Mouse (Mus musculus) embryonic facial prominence, embryonic 12.5 days (tissue): ENCODE measurements around the gene Lgals1. TPM values are rescaled to one million over a fixed set of nuclear protein-coding genes. Genes with fewer than 3 reads are reported as not detected.

Experiments used
- ATAC-seq: fragments of 200-750 bp; cut with Nextera tagmentation; 2 replicates; pipeline ENCODE4 v1.8.0; 2017; ENCODE audit not compliant: insufficient number of reproducible peaks, insufficient read depth, low FRiP score, low TSS enrichment
- H3K27ac ChIP-seq: fragments of 300-500 bp; sonication (generic); 2 replicates; pipeline ENCODE4 v1.5.1; 2016; ENCODE audit warnings: mild to moderate bottlenecking
- H3K27me3 ChIP-seq: fragments of 300-500 bp; sonication (generic); 2 replicates; pipeline ENCODE4 v1.6.1; 2016; ENCODE audit warnings: mild to moderate bottlenecking, moderate library complexity
- H3K36me3 ChIP-seq: fragments of 300-500 bp; sonication (generic); 2 replicates; pipeline ENCODE4 v1.6.1; 2016; ENCODE audit warnings: mild to moderate bottlenecking
- H3K4me1 ChIP-seq: fragments of 300-500 bp; sonication (generic); 2 replicates; pipeline ENCODE4 v1.6.1; 2016
- H3K4me2 ChIP-seq: fragments of 300-500 bp; sonication (generic); replicated peaks from 2 replicates; pipeline ENCODE4 v1.6.1; 2016; ENCODE audit warnings: mild to moderate bottlenecking, moderate library complexity
- H3K4me3 ChIP-seq: fragments of 300-500 bp; sonication (generic); 2 replicates; pipeline ENCODE4 v1.5.1; 2016; ENCODE audit warnings: mild to moderate bottlenecking
- H3K9ac ChIP-seq: fragments of 300-500 bp; sonication (generic); 2 replicates; pipeline ENCODE4 v1.6.1; 2016; ENCODE audit warnings: mild to moderate bottlenecking, moderate library complexity
- H3K9me3 ChIP-seq: fragments of 300-500 bp; sonication (generic); 2 replicates; pipeline ENCODE4 v1.6.1; 2016; ENCODE audit warnings: mild to moderate bottlenecking, moderate library complexity
- WGBS: fragments of 180-500 bp; shearing (Covaris S2); methylation state at CpG from one replicate; pipeline ENCODE4 v1.1.7; 2016; 5-methylcytosine and 5-hydroxymethylcytosine counted together
- polyA plus RNA-seq: library from polyadenylated mRNA; unstranded; fragments of >200 nt; fragmentation: Nextera tagmentation; extraction: Ambion mirVana; gene quantifications from 2 replicates; pipeline ENCODE4 v1.2.1, GENCODE M21; 2016

The Lgals1 gene
- polyA plus RNA-seq, 1 experiment from 2014 or later, result 1,294 TPM

DNA sequence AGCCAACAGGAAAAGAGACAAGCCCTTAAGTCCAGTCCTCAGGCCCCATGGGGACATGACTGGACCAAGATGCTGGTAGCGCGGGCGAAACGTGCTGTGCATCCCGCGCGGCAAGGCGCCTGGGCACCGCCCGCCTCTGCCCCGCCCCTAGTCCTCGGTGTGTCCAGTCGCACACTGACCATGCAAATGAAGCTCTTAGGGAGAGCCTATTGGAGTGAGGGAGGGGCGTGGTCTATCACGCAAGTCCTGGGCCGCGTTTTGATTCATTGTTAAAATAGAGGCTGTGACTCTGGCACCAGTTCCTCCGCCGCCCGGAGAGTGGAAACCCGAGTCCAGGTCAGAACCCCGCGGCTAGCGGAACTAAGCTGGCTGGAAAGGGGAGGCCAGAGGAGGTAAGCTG lies 21.1 kb downstream of the Lgals1 start, which contains the start of gene Triobp:
Triobp (plus strand) TSS at position 68 of the 400 bp plus-strand sequence.
- Histone ChIP-seq H3K4me3 (peak within 1 kb of the TSS; percentile 49), H3K27me3 (no peaks in the 10 kb centered on the region), H3K4me2 (peak within 1 kb of the TSS; percentile 60), H3K27ac (peak within 1 kb of the TSS; percentile 73), H3K9me3 (no peaks in the 10 kb centered on the region), H3K9ac (peak within 1 kb of the TSS; percentile 53), H3K36me3 (0 out of 2 replicates have a peak, but pooled peaks cover 5% of the 10 kb centered on the region), H3K4me1 (peaks cover 10% of the 10 kb centered on the region)
- peak; percentile 95 for ATAC-seq
- under 1% methylated on average over 24 of the region's 24 CpGs for WGBS

DNA sequence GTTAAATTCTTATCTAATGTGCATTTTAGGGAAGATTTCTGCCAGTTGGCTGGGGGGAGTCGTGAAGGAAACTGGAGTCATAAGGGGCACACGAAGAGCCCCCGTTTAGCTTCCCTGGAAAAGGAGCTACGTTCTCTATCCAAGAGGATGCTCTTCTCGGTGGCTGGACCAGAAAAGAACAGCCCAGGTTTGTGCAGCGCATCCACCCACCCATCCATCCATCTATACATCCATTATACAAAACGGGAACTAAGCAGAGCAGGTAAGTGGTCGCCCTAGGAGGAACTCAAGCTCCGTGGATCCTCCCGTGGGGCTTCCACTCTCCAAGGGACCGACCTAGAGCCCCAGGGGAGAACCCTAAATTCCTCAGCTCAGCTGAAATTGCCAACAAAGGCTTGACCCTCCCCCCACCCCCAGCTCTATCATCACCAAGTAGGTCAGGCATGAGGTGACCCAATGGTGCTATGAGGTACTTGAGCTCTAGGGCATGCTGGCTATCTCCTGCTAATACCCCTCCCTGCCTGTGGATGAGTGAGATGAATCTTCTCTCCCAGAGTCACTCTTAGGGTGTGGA lies 21.7 kb downstream of the Lgals1 start:
- Histone ChIP-seq H3K9ac (peak overlapping the region; percentile 53), H3K36me3 (0 out of 2 replicates have a peak, but pooled peaks cover 8% of the 10 kb centered on the region), H3K4me2 (peak overlapping the region; percentile 60), H3K27me3 (no peaks in the 10 kb centered on the region), H3K4me1 (peaks cover 9% of the 10 kb centered on the region; the same call in 1 of the 2 replicates), H3K9me3 (no peaks in the 10 kb centered on the region), H3K4me3 (peak overlapping the region; percentile 49), H3K27ac (peak overlapping the region; percentile 73)
- 2% methylated on average over 11 of the region's 11 CpGs for WGBS
- ATAC-seq, result no peak

DNA sequence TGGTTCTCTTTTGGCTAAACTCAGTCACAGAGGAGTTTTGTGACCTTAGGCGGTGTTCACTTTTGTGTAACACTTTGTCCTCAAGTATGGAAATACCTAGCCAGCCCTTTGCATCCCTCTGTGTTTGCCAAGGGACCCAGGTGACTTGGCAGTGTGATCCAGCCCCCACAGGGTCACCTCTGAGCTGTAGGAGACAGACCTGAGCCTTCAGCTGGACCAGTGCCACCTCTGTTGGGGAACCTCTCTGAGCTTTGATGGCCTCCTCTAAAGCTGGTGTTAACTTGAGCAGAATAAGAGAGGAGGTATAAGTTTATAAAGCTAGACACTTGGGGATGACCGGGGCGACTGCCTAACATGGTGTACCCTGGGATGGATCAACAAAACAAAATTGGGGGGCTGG lies 22.4 kb downstream of the Lgals1 start:
- Histone ChIP-seq H3K9me3 (no peaks in the 10 kb centered on the region), H3K27me3 (no peaks in the 10 kb centered on the region), H3K36me3 (peaks cover 13% of the 10 kb centered on the region; the same call in 1 of the 2 replicates), H3K27ac (no peak overlapping the region), H3K4me3 (peak overlapping the region; percentile 49), H3K4me2 (peak overlapping the region; percentile 60), H3K9ac (no peak overlapping the region), H3K4me1 (peaks cover 9% of the 10 kb centered on the region; the same call in 1 of the 2 replicates)
- 96% methylated on average over 3 of the region's 3 CpGs for WGBS
- ATAC-seq, result no peak

DNA sequence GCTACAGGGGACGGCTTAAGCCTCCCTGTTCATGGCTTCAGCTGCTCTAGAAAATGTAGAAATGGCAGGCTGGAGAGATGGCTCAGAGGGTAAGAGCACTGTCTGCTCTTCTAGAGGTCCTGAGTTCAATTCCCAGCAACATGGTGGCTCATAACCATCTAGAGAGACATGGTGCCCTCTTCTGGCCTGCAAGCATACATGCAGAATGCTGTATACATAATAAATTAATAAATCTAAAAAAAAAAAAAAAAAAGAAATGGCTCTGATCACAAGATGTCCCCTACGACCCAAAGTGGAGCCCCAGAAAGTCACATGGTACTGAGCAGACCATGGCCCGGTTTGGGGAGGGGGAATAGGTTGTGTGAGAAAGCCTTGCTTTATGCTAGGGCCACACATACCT lies 29.1 kb downstream of the Lgals1 start:
- H3K4me3 ChIP-seq, result no peak overlapping the region
- H3K36me3 ChIP-seq, result peaks cover 33% of the 10 kb centered on the region; the same call in 1 of the 2 replicates
- no peaks in the 10 kb centered on the region for H3K27me3 ChIP-seq
- no peak overlapping the region for H3K9ac ChIP-seq
- 78% methylated on average over 3 of the region's 3 CpGs for WGBS
- no peak overlapping the region for H3K27ac ChIP-seq
- H3K4me1 ChIP-seq, result peaks cover 16% of the 10 kb centered on the region; the same call in 1 of the 2 replicates
- no peaks in the 10 kb centered on the region for H3K9me3 ChIP-seq
- no peak for ATAC-seq
- H3K4me2 ChIP-seq, result no peak overlapping the region

DNA sequence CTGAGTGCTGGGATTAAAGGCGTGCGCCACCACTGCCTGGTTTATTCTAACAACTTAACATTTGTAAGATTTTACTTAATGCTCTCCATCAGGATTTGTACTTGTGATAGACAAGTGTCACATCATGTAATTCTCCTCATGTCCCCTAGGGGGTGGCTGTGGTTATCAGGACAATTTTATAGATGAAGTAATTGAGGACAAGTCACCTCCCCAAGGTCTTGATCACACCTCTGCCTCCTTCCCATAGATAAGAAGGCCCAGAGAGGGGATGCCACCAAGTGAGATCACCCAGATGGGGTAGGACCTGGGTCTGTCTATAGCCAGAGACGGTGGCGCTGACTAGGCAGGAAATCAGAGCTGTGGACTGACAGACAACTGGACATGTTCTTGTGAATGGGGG lies 29.8 kb downstream of the Lgals1 start:
- Histone ChIP-seq H3K9me3 (no peaks in the 10 kb centered on the region), H3K9ac (0 out of 2 replicates have a peak overlapping the region, but pooled peaks have one; percentile 5), H3K4me1 (peaks cover 16% of the 10 kb centered on the region; the same call in 1 of the 2 replicates), H3K27ac (no peak overlapping the region), H3K27me3 (no peaks in the 10 kb centered on the region), H3K4me3 (no peak overlapping the region), H3K4me2 (no peak overlapping the region), H3K36me3 (peaks cover 36% of the 10 kb centered on the region; the same call in 1 of the 2 replicates)
- no peak for ATAC-seq
- 73% methylated on average over 4 of the region's 4 CpGs for WGBS

DNA sequence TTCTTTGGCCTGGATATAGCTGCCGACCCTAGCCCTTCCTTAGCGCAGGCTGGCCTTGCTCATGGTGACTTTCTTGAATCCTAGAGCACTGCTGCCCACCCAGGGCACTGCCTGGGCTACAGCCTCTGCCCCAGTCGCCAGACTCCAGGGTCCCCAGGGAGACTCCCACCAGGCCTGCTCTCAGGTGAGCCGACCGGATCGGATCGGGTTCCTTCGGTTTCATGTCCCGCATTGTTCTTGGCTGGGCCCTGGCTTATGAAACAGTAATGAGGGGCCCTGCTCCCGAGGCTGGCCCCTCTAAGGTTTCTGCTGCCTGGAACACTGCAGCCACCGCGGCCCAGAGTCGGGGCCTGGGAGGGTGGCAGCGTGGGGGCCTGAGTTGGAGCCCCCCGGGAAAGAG lies 30.5 kb downstream of the Lgals1 start:
- 54% methylated on average over 15 of the region's 15 CpGs for WGBS
- peaks cover 16% of the 10 kb centered on the region; the same call in 1 of the 2 replicates for H3K4me1 ChIP-seq
- peak; percentile 49 for ATAC-seq
- peaks cover 36% of the 10 kb centered on the region; the same call in 1 of the 2 replicates for H3K36me3 ChIP-seq
- no peaks in the 10 kb centered on the region for H3K9me3 ChIP-seq
- H3K27me3 ChIP-seq, result no peaks in the 10 kb centered on the region
- H3K4me3 ChIP-seq, result no peak overlapping the region
- peak overlapping the region; percentile 25 for H3K27ac ChIP-seq
- 0 out of 2 replicates have a peak overlapping the region, but pooled peaks have one; percentile 2 for H3K4me2 ChIP-seq
- H3K9ac ChIP-seq, result peak overlapping the region; percentile 5; the same call in 1 of the 2 replicates

DNA sequence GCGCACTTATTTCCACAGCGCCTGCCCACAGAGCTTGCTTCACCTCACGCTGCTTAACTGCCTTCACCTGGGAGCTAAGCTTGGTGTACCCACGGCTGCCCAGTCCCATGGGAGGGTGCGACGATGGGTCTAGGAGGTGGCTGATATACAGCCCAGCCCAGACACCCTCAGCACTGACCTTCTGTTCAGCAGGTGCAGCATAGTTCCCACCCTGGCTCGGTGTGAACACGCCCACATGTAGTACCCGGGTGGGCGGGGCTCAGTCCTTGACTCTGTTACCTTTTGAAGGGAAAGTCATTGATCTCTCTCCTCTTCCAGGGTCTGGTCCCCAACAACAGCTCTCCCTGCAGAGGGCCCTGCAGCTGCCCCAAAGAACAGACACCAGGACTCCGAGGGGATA lies 33.0 kb downstream of the Lgals1 start:
- Histone ChIP-seq H3K36me3 (peaks cover 29% of the 10 kb centered on the region), H3K27me3 (no peaks in the 10 kb centered on the region)
- 91% methylated on average over 11 of the region's 11 CpGs for WGBS

DNA sequence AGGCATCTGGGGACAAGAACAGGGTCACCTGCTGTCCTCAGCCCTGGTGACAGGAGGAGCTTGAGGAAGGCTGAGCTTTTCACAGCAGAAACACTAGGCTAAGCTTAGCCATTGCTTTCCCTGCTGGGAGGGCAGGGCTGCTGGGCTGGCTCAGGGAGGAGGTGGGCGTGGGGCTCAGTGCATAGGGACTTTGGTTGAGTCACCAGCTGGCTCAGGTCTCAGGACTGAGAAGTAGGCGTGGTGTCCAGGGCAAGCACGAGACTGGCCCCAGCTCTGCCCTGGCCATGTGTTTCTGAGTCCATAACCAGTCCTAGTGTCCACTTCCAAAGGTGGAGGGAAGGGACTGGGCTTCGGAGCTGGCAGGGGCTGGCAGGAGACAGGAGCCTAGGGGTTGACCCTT lies 33.6 kb downstream of the Lgals1 start:
- ATAC-seq, result no peak
- H3K36me3 ChIP-seq, result peaks cover 32% of the 10 kb centered on the region
- WGBS, result 79% methylated on average over 4 of the region's 4 CpGs

More for the DNA sequence above, 33.0 kb downstream of the Lgals1 start:
- Histone ChIP-seq H3K4me1 (peaks cover 23% of the 10 kb centered on the region; the same call in 1 of the 2 replicates), H3K9me3 (no peaks in the 10 kb centered on the region), H3K27ac (no peak overlapping the region), H3K4me2 (no peak overlapping the region), H3K4me3 (no peak overlapping the region), H3K9ac (no peak overlapping the region)
- no peak for ATAC-seq

DNA sequence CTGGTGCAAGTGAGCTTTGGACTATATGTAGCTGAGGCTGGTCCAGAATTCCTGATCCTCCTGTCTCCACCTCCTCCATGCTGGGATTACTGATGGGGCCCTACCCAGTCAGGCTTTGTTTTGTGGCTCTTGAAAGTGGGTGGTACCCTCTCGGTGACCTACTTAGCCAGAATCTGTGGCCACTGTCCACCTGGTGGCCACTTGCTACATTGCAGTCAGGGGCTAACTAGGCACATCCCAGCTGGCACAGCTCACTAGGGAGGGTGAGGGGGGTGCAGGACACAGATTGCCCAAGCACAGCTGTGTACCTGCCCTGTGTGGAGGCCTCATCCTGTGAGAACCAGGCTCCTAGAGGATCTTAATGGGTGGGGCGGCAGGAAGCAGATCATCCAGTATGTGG lies 36.4 kb downstream of the Lgals1 start:
- WGBS, result 51% methylated on average over 2 of the region's 2 CpGs
- peaks cover 10% of the 10 kb centered on the region; the same call in 1 of the 2 replicates for H3K4me1 ChIP-seq
- no peak overlapping the region for H3K4me2 ChIP-seq
- H3K4me3 ChIP-seq, result no peak overlapping the region
- ATAC-seq, result no peak
- no peak overlapping the region for H3K27ac ChIP-seq
- no peak overlapping the region for H3K9ac ChIP-seq
- H3K36me3 ChIP-seq, result peaks cover 49% of the 10 kb centered on the region
- no peaks in the 10 kb centered on the region for H3K27me3 ChIP-seq
- no peaks in the 10 kb centered on the region for H3K9me3 ChIP-seq

More for the DNA sequence above, 33.6 kb downstream of the Lgals1 start:
- H3K9me3 ChIP-seq, result no peaks in the 10 kb centered on the region
- peaks cover 23% of the 10 kb centered on the region; the same call in 1 of the 2 replicates for H3K4me1 ChIP-seq
- H3K27me3 ChIP-seq, result no peaks in the 10 kb centered on the region
- H3K27ac ChIP-seq, result no peak overlapping the region
- H3K4me2 ChIP-seq, result no peak overlapping the region
- no peak overlapping the region for H3K4me3 ChIP-seq
- no peak overlapping the region for H3K9ac ChIP-seq

DNA sequence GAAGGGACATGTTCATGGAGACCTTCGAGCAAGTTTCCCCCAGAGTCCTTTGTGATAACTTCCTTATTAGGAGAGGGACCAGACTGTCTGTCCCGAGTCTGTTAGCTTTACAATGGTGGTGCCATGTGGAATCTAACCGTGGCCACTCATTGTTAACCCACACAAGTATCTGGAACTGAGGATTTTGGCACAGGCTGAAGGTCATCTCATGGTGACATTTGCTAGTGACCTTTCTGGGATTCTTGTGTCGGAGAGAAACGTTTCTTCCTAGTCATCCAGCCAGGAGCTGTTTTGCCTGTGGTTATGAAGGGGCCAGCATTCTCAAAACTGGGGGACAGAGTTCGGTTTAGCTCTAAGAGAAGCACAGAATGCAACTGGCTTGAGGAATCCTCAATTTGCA lies 45.1 kb downstream of the Lgals1 start:
- H3K9me3 ChIP-seq, result no peaks in the 10 kb centered on the region
- H3K4me1 ChIP-seq, result no peaks in the 10 kb centered on the region
- no peak overlapping the region for H3K4me2 ChIP-seq
- WGBS, result 75% methylated on average over 6 of the region's 6 CpGs
- no peak for ATAC-seq
- H3K36me3 ChIP-seq, result peaks cover 22% of the 10 kb centered on the region
- H3K27ac ChIP-seq, result no peak overlapping the region
- no peak overlapping the region for H3K9ac ChIP-seq
- H3K27me3 ChIP-seq, result no peaks in the 10 kb centered on the region
- no peak overlapping the region for H3K4me3 ChIP-seq

DNA sequence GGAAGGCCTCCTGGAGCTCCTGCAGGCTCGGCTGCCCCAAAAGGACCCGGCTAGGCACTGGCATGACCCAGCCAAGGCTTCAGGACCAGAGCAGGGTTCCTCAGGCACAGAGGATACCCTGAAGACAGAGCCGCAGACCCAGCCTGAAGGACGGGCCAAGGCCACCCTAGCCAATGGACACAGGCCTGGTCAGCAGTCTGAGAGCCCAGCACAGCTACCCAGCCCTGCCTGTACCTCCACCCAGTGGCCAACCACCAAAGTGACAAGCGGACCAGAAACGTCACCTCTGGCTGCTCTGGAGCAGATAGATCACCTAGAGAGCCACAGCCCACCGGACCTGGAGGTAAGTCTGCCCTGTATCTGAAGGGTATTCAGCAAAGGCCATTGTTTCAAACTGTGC lies 47.4 kb downstream of the Lgals1 start:
- 79% methylated on average over 7 of the region's 7 CpGs for WGBS
- no peak overlapping the region for H3K9ac ChIP-seq

DNA sequence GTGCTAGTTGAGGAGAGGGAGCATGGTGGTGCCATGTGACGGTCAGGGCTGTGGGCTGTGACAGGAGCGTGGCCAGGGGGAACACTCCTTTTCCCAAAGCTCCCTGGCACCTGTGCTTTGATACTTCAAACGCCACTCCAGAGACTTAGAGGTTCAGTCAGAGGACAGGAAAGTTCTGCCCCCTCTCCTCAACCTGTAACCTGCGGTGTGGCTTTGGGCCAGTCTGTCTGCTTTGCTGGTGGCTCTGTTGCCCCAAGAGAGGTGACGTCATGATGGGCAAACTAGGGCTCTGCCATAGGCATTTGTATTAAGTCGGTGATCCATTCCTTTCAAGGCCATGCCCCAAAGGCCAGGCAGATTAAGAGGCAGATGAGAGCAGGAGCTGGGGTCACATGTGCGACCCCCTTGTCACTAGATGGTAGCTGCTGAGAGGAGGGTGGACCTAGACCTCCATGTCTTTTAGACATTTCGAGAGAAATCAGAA lies 51.2 kb downstream of the Lgals1 start:
- Histone ChIP-seq H3K36me3 (peaks cover 4% of the 10 kb centered on the region; the same call in 1 of the 2 replicates), H3K9ac (no peak overlapping the region), H3K4me2 (no peak overlapping the region), H3K4me3 (no peak overlapping the region), H3K27ac (0 out of 2 replicates have a peak overlapping the region, but pooled peaks have one; percentile 80), H3K4me1 (peaks cover 20% of the 10 kb centered on the region), H3K27me3 (no peaks in the 10 kb centered on the region), H3K9me3 (no peaks in the 10 kb centered on the region)
- ATAC-seq, result no peak
- WGBS, result 89% methylated on average over 8 of the region's 8 CpGs

More for the DNA sequence above, 47.4 kb downstream of the Lgals1 start:
- Histone ChIP-seq H3K9me3 (no peaks in the 10 kb centered on the region), H3K27me3 (no peaks in the 10 kb centered on the region), H3K4me1 (peaks cover 12% of the 10 kb centered on the region), H3K36me3 (peaks cover 4% of the 10 kb centered on the region; the same call in 1 of the 2 replicates), H3K4me3 (no peak overlapping the region), H3K4me2 (no peak overlapping the region), H3K27ac (no peak overlapping the region)
- ATAC-seq, result no peak
